Mouse (Mus musculus) stomach, postnatal 0 days (tissue): ENCODE measurements around the gene Irf2bpl. TPM values are rescaled to one million over a fixed set of nuclear protein-coding genes. Genes with fewer than 3 reads are reported as not detected.

Experiments used
- ATAC-seq: fragments of 200-750 bp; cut with Nextera tagmentation; 2 replicates; pipeline ENCODE4 v1.8.0; 2017; ENCODE audit not compliant: low FRiP score, low TSS enrichment
- DNase-seq: peaks from one replicate; pipeline ENCODE4 v3.0.0-alpha.2; 2016; ENCODE audit warnings: low spot score
- H3K27ac ChIP-seq: fragments of 300-500 bp; sonication (generic); replicated peaks from 2 replicates; pipeline ENCODE4 v1.5.1; 2014; ENCODE audit warnings: mild to moderate bottlenecking, control low read depth
- H3K27me3 ChIP-seq: fragments of 300-500 bp; sonication (generic); 2 replicates; pipeline ENCODE4 v1.6.1; 2014; ENCODE audit warnings: low read length; ENCODE audit not compliant: control insufficient read depth, insufficient read depth
- H3K36me3 ChIP-seq: fragments of 300-500 bp; sonication (generic); 2 replicates; pipeline ENCODE4 v1.6.1; 2014; ENCODE audit warnings: low read length, mixed read lengths; ENCODE audit not compliant: control insufficient read depth, insufficient read depth
- H3K4me1 ChIP-seq: fragments of 300-500 bp; sonication (generic); replicated peaks from 2 replicates; pipeline ENCODE4 v1.6.1; 2014; ENCODE audit warnings: antibody characterized with exemption; ENCODE audit not compliant: control insufficient read depth, insufficient read depth
- H3K4me2 ChIP-seq: fragments of 300-500 bp; sonication (generic); replicated peaks from 2 replicates; pipeline ENCODE4 v1.6.1; 2014; ENCODE audit warnings: low read depth, mild to moderate bottlenecking, control low read depth, moderate library complexity
- H3K4me3 ChIP-seq: fragments of 300-500 bp; sonication (generic); 2 replicates; pipeline ENCODE4 v1.5.1; 2014; ENCODE audit warnings: low read depth, low read length, control low read depth
- H3K9ac ChIP-seq: fragments of 300-500 bp; sonication (generic); 2 replicates; pipeline ENCODE4 v1.6.1; 2014; ENCODE audit warnings: mild to moderate bottlenecking, low read length, control low read depth, mixed read lengths
- H3K9me3 ChIP-seq: fragments of 300-500 bp; sonication (generic); 2 replicates; pipeline ENCODE4 v1.6.1; 2016; ENCODE audit warnings: low read length; ENCODE audit not compliant: control insufficient read depth
- CTCF ChIP-seq: IDR thresholded peaks from 2 replicates; pipeline ENCODE4 v1.5.1; 2016; ENCODE audit warnings: antibody characterized with exemption, low read depth, mild to moderate bottlenecking, moderate library complexity
- EP300 ChIP-seq: optimal IDR thresholded peaks from 2 replicates; pipeline ENCODE3; 2016; ENCODE audit warnings: antibody characterized with exemption
- WGBS: fragments of 180-500 bp; shearing (Covaris S2); extraction: QIAGEN DNeasy Blood & Tissue Kit; methylation state at CpG from one replicate; pipeline ENCODE4 v1.1.7; 2014; 5-methylcytosine and 5-hydroxymethylcytosine counted together
- polyA plus RNA-seq: library from polyadenylated mRNA; unstranded; fragments of >200 nt; fragmentation: Nextera tagmentation; extraction: Ambion mirVana; gene quantifications from 2 replicates; pipeline ENCODE4 v1.2.1, GENCODE M21; 2015

Irf2bpl gene
- polyA plus RNA-seq, 1 experiment from 2014 or later = 19.1 TPM

DNA sequence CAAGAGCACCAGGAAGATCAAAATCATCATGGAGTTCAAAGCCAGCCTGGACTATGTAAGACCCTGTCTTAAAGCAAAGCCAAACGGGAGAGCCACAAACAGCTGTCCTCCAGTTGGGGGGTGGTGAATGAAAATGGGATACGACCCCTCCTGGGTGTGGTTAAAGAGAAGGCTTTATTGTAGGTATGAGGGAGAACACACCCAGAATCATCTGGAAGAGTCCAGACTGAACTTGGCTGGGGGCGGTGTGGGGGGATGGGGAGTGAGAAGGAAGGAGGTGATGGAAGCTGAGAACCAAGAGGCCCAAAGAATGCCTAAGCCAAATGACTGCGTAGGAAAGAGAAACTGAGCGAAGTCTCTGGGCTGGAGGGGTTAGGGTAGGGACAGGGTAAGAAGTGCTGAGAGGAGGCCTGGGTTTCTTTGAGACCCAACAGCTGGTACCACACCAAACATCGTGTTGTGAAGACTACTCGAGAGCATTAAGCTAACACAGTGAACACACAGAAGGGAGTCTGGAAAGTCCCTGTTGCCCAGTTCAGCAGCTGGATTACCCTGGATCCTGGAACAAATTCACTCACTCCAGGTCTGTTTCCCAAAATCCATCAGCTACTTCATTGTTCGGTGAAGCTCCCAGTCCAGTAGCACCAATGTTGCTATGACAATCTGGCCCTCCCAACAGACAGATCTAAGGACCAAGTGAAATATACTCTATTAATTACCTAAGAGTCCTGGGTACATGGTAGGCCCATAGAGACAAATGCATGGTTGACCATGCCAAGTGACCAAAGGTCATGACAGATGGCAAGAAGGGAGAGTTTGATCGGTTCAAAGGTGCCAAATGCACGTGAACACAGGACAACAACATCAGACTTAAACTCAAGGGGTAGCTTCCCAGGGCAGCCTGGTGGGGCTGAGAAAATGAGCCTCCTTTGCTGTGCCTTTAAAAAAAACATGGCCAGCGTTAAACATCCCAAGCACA lies 19.5 kb upstream of the Irf2bpl start:
- peaks cover 7% of the 10 kb centered on the region; the same call in 1 of the 2 replicates for H3K4me1 ChIP-seq
- H3K4me2 ChIP-seq = no peak overlapping the region
- 73% methylated on average over 11 of the region's 11 CpGs for WGBS
- H3K27ac ChIP-seq = peak overlapping the region; percentile 30; the same call in 1 of the 2 replicates
- H3K9me3 ChIP-seq = no peaks in the 10 kb centered on the region
- no peaks in the 10 kb centered on the region for H3K27me3 ChIP-seq
- DNase-seq (no peak), ATAC-seq (no peak)
- no peaks in the 10 kb centered on the region for H3K36me3 ChIP-seq
- H3K9ac ChIP-seq = no peak overlapping the region
- H3K4me3 ChIP-seq = no peak overlapping the region
- no peak for TF ChIP-seq CTCF
- TF ChIP-seq EP300 = no peak

DNA sequence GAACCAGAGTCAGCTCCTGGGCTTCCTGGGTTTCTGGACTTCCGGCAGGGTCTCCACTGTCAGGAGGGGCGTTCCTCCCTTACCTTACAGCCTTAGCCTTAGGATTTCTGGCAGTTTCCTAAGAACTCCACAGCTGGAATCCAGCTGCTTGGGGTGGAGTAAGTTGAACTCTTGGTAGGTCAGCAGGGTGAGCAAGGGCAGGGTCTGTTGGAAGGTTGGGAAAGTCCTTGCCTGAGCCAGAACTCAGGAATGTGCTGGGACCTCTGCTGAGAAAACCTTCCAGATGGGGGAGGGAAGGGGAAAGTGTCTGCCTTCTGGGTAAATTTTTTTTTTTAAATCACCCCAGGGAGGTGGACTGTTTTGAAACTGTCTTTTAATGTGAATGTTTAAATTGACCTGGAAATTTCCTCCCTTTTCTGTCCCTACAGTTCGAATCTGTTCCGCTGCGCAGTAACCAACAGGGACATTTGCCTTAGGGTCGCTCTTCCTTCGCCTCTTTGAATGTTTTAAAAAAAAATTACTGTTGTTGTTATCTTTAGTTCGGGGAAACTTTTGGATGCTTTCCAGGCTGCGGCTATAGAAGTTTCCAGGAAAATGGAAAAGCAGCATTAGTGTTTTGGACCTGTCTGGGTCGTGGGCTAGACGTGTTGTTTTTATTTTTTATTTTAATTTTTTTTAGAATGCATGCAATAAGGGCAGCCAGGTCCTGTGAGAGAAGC lies 15.0 kb upstream of the Irf2bpl start:
- Histone ChIP-seq H3K4me1 (peaks cover 16% of the 10 kb centered on the region), H3K27ac (peak overlapping the region; percentile 61), H3K27me3 (no peaks in the 10 kb centered on the region), H3K9me3 (no peaks in the 10 kb centered on the region), H3K4me3 (no peak overlapping the region), H3K9ac (no peak overlapping the region), H3K4me2 (no peak overlapping the region), H3K36me3 (no peaks in the 10 kb centered on the region)
- WGBS = 30% methylated on average over 11 of the region's 11 CpGs
- peak; percentile 45 for DNase-seq
- ATAC-seq = no peak
- TF ChIP-seq CTCF = no peak
- TF ChIP-seq EP300 = peak; percentile 40

DNA sequence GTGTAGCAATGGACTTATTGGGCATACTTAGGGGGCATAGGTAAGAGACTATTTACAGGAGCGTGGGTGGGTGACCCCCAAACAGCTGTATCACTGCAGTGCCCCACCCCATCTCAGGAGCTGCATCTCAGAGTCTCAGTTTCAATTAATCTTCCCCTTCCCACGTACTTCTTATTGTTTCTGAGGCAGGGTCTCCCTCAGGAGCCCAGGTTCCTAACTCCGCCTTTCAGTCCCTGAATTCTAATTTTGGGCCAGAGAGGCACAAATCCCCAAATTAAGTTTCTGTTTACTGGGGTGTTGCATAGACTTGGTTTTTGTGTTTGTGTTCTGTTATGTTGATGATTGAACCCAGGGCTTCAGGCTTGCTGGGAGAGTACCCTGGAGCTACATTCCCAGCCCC lies 13.8 kb upstream of the Irf2bpl start:
- no peak overlapping the region for H3K9ac ChIP-seq
- H3K4me1 ChIP-seq = peaks cover 16% of the 10 kb centered on the region
- peak overlapping the region; percentile 82 for H3K27ac ChIP-seq
- DNase-seq (no peak), ATAC-seq (no peak)
- H3K4me2 ChIP-seq = no peak overlapping the region
- H3K4me3 ChIP-seq = no peak overlapping the region
- no peaks in the 10 kb centered on the region for H3K36me3 ChIP-seq
- no peaks in the 10 kb centered on the region for H3K9me3 ChIP-seq
- 78% methylated on average over 3 of the region's 3 CpGs for WGBS
- H3K27me3 ChIP-seq = no peaks in the 10 kb centered on the region
- TF ChIP-seq CTCF = no peak
- no peak for TF ChIP-seq EP300

DNA sequence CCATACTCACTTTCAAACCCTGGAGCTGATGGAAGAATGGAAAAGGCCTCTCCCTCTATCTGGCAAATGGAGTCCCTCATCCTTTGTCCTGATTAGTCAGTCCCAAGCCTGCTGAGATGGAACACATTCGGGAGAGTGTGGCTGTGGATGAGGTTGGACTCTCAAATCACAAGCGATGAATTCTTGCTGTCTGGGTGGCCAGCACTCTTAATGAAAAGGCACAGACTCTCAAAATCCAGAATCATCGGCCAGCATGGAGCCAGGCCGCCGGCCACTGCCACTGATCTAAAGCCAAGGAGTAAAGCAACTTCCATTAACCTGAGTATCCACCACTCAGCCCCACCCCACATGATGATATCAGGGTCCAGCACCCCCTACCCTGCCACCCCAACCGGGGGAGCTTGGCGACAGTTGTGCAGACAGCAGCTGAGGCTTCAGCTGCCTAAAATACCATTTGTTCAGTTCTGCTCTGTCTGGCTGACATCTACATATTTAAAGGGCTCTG lies 13.2 kb upstream of the Irf2bpl start:
- 59% methylated on average over 7 of the region's 7 CpGs for WGBS
- ATAC-seq (no peak), DNase-seq (no peak)
- Histone ChIP-seq H3K27me3 (no peaks in the 10 kb centered on the region), H3K4me3 (no peak overlapping the region), H3K4me2 (no peak overlapping the region), H3K9me3 (no peaks in the 10 kb centered on the region), H3K36me3 (no peaks in the 10 kb centered on the region), H3K4me1 (peaks cover 18% of the 10 kb centered on the region), H3K27ac (peak overlapping the region; percentile 82), H3K9ac (peak overlapping the region; percentile 27; the same call in 1 of the 2 replicates)
- no peak for TF ChIP-seq EP300
- no peak for TF ChIP-seq CTCF

DNA sequence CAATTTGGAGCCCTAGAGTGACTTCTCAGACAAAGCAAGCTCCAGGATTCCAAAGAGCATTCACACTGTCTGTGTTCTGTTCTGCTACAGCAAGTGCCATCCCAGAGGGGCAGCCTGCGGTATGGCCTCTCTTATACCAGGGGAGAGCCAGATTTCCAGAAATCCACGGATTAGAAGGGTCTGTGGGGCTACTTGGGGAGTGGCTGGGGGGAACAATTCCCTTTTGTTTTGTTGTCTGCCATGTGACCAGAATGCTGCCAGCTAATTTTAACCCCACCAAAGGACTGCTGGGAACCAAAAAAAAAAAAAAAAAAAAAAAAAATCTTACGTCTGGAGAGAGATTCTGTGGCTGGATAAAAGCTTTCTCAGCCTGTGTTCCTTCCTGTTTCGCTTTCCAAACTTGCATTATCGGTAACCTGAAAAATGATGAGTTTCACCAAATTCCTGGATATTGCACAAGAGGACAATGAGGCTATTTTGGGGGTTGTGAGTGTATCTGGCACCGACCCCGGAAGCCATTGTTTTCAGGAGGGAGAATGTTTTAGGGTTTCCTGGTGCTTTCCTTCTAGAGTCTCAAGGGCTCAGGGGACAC lies 12.4 kb upstream of the Irf2bpl start:
- Histone ChIP-seq H3K27me3 (no peaks in the 10 kb centered on the region), H3K27ac (peak overlapping the region; percentile 97), H3K4me2 (no peak overlapping the region), H3K4me1 (peaks cover 20% of the 10 kb centered on the region), H3K9me3 (no peaks in the 10 kb centered on the region), H3K9ac (peak overlapping the region; percentile 27; the same call in 1 of the 2 replicates), H3K4me3 (no peak overlapping the region), H3K36me3 (no peaks in the 10 kb centered on the region)
- DNase-seq = no peak
- no peak for ATAC-seq
- no peak for TF ChIP-seq EP300
- TF ChIP-seq CTCF = no peak
- WGBS = 28% methylated on average over 7 of the region's 7 CpGs
